Mouse (Mus musculus) spleen, adult 2 months (tissue): Measurements from ENCODE around the gene Lrp4.

Experiments
- CTCF ChIP-seq: fragments of 200-500 bp; IDR thresholded peaks from 2 replicates; pipeline ENCODE4 v1.5.1; 2011; ENCODE audit warnings: mild to moderate bottlenecking, inconsistent platforms; ENCODE audit not compliant: insufficient read depth, insufficient read length, insufficient replicate concordance; ENCODE audit errors: extremely low read depth
- POLR2A ChIP-seq: fragments of 200-500 bp; IDR thresholded peaks from 2 replicates; pipeline ENCODE4 v1.6.1; 2011; ENCODE audit warnings: low read depth, low read length, inconsistent platforms

GRCm38 (mm10) chr2:91526294-91527146, 69.2 kb downstream of the Lrp4 start, which contains the start of gene Ckap5:
- TF ChIP-seq POLR2A (no peak), CTCF (no peak)
